Mouse (Mus musculus): ENCODE measurements around the gene Xrcc3.

- TF ChIP-seq CTCF (IDR thresholded peaks at IDR 0.05; ENCODE audit: low read depth) (no peak), EP300 (IDR thresholded peaks at IDR 0.05; ENCODE audit: low read depth) (no peak)
Measured at GRCm38 (mm10) chr12:111833457-111833856, 19.8 kb upstream of the Xrcc3 start.

All from liver, postnatal 0 days (tissue).